Mouse (Mus musculus) thymus, adult 2 months (tissue): ENCODE measurements around the gene Zfp385a.

ENCODE experiments used
- CTCF ChIP-seq: fragments of 200-500 bp; IDR thresholded peaks from 2 replicates; pipeline ENCODE4 v1.5.1; 2012; ENCODE audit warnings: mild to moderate bottlenecking, control low read depth, low read length, moderate library complexity, borderline replicate concordance; ENCODE audit not compliant: control insufficient read depth, poor library complexity, insufficient read depth; ENCODE audit errors: extremely low read depth
- POLR2A ChIP-seq: fragments of 200-500 bp; IDR thresholded peaks from 2 replicates; pipeline ENCODE4 v1.6.1; 2012; ENCODE audit warnings: mild to moderate bottlenecking, low read length, control low read depth, moderate library complexity; ENCODE audit not compliant: control insufficient read depth, poor library complexity, insufficient read depth; ENCODE audit errors: extremely low read depth

GRCm38 (mm10) chr15:103382795-103383406 is 43.0 kb upstream of the Zfp385a start:
- TF ChIP-seq CTCF (no peak), POLR2A (no peak)
